Mouse (Mus musculus) small intestine, adult 2 months (tissue): ENCODE results near the gene Inha.

Source experiments
- CTCF ChIP-seq: fragments of 200-500 bp; IDR thresholded peaks from 2 replicates; pipeline ENCODE4 v1.5.1; 2012; ENCODE audit warnings: low read depth, mild to moderate bottlenecking, control low read depth, inconsistent platforms, low read length, moderate library complexity, mixed read lengths; ENCODE audit not compliant: insufficient replicate concordance, insufficient read length; ENCODE audit errors: extremely low read depth
- POLR2A ChIP-seq: fragments of 200-500 bp; IDR thresholded peaks from 2 replicates; pipeline ENCODE4 v1.6.1; 2012; ENCODE audit warnings: low read depth, mild to moderate bottlenecking, control low read depth, inconsistent platforms, low read length, moderate library complexity

DNA sequence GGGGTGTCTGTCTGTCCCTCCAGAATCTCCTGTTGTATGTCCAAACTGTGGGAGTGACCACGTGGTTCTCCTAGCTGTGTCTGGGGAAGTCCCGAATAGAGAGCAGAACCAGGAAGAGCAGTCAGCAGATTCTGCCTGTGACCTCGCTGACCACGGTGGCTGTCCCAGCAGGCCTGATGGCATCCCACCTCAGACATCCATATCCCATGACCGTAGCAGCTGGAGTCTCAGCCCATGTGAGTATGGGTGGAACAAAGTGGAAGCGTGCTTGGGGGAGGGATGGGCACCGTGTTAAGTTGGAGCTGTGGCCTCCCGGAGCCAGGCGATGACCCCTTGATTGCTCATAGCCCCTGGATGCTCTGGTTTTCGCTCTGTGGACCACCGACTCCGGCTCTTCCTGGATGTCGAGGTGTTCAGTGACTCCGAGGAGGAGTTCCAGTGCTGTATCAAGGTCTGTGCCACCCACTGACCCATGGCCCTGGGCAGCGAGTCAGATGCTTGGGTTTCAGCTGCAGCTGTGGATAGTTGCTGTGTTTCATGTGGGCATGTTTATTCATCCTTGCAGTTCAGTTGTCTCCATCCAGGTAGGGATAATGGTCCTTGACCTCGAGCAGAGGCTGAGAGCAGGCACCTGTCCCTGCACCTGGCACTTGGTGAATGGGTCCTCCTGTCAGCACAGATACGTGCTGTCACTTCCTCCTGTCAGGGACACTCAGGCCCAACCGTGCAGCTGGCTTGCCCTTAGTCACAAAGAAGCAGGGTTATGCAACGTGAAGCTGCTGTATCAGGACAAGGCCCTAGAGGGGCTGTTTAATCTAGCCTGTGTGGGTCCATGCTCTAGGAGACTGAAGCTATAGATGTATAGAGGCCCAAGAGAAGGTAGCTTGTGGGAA, 25.6 kb downstream of the Inha start:
- TF ChIP-seq CTCF: no peak
- no peak for TF ChIP-seq POLR2A
